Mouse (Mus musculus): ENCODE measurements around the gene Ctnnbip1.

DNA sequence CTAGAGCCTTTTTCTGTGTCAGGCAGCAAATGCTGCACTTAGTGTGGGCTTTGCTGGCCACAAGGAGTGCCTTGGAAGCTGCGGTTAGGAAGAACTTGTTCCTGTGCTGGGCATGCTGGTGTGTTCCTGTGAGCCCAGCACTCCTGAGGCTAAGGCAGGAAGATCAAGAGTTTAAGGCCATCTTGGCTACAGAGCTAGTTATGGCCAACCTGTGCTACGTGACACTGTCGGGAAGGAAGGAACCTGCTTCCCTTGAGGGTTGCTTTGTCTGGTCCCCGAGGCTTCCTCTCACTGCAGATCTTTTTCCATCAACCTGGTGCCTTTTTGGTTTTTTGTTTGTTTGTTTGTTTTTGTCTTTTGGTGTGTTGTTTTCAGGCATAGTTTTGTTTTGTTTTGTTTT, 7.1 kb downstream of the Ctnnbip1 start:
- TF ChIP-seq POLR2A (IDR thresholded peaks at IDR 0.05; ENCODE audit: low read depth, low read length) (no peak), CTCF (IDR thresholded peaks at IDR 0.05; ENCODE audit: borderline replicate concordance, insufficient read depth, low read length) (no peak)

Data from embryonic fibroblast, embryonic 13.5 days (primary cell).